Mouse (Mus musculus) embryonic fibroblast, embryonic 13.5 days (primary cell): ENCODE measurements around the gene Mmrn1.

ENCODE experiments used
- CTCF ChIP-seq: IDR thresholded peaks from 2 replicates; pipeline ENCODE4 v1.5.1; 2011; ENCODE audit warnings: mild to moderate bottlenecking, control low read depth, low read length, moderate library complexity, borderline replicate concordance; ENCODE audit not compliant: insufficient read depth
- POLR2A ChIP-seq: IDR thresholded peaks from 2 replicates; pipeline ENCODE4 v1.6.1; 2011; ENCODE audit warnings: low read depth, mild to moderate bottlenecking, control low read depth, low read length, moderate library complexity

DNA sequence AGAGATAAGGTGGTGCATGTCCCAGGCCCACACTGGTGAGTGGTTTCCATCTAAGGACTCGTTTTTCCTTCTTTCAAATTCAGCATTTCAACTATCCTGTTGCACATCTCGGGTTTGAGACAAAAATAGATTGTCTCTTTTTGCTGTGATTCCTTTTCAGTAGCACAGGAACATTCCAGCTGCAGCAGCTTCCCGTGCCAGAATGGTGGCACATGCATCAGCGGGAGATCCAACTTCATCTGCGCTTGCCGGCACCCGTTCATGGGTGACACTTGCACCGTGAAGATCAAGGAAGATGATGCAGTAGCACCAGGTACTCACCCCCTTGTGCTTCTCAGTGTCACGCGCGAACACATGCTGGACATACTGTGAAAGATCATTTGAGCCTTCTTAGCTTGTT is 62.1 kb downstream of the Mmrn1 start:
- TF ChIP-seq CTCF (no peak), POLR2A (no peak)
